Mouse (Mus musculus): ENCODE measurements around the gene Dhx33.

DNA sequence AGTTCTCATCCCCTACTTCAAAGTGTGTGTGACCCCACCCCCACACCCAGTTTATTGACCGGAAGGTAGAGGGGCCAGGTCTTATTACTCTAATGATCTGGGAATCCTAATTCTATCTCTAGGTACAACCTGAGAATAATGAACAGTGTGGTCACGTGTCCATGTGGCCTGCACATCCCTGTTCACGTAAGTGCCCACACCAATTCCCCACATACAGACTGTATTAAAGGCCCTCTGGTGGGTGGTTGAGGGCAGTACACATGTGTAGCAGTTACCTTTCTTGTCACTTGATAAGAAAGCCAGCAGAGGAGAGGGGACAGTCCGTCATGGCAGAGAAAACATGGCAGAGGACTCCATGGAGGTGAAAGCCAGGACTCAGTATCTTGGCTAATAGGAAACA, 30.3 kb downstream of the Dhx33 start:
- TF ChIP-seq CTCF (IDR thresholded peaks at IDR 0.05; ENCODE audit: low read depth) (peak; percentile 25), EP300 (IDR thresholded peaks at IDR 0.05; ENCODE audit: low read depth) (no peak)
